Mouse (Mus musculus) CD4-positive, CD25-positive, alpha-beta regulatory T cell (primary cell): ENCODE results near the gene Spint4. TPM values are rescaled to one million over a fixed set of nuclear protein-coding genes. Genes with fewer than 3 reads are reported as not detected.

Experiments
- polyA plus RNA-seq: library from polyadenylated mRNA; unstranded; fragments of 100-300 nt; shearing (Covaris generic); gene quantifications from one replicate; pipeline ENCODE4 v1.2.1, GENCODE M21; 2017

Spint4 gene
- not detected for polyA plus RNA-seq

DNA sequence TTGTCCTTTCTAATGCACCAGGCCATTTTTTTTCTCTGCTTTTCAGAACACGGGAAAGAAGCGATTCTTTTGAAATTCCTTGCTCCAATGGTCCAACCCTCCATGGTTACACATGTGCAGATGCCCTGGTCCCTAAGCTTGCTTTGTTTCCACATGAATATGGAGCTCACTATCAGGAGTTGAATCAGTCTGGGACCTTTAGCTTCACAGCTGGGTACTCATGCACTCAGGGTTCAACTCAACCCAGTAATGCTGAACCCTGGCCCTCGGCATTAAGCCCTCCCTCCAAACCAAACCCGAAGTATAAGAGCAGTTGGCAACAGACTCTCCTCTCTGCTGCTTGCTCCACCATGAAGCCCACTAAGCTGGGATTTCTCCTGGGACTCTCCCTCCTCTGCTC lies at the start of gene Spint4:
Gene Spint4 (plus strand): TSS at position 301 of the 400 bp plus-strand sequence.

DNA sequence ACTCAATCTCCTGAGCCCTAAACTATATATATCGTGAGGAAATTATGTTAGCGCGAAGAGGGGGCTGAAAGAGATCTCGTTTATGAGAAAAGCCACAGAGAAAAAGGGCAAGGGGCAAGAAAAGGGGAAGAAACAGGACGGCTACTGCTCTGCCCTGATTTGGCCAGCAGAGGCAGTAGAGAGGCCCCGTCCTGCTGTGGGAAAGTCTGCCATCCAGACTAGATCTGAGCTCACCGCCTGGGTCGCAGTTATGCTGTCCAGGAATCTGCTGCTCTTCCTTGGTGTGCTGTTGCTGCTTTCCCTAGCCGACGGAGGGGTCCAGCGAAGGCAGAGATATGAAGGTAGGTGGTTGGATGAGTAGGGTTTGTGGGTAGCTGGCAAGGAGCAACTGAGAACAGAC lies 42.4 kb upstream of the Spint4 start, which contains the start of gene Wfdc10:
Gene Wfdc10 (plus strand): TSS at position 189 of the 400 bp plus-strand sequence.

GRCm38 (mm10) chr2:164656483-164656882 lies 41.8 kb upstream of the Spint4 start, which contains the start of gene Wfdc9:
TSS of gene Wfdc9 (minus strand) at chr2:164656583.

GRCm38 (mm10) chr2:164673987-164674386 lies 24.3 kb upstream of the Spint4 start, which contains the start of gene Wfdc11:
TSS of gene Wfdc11 (minus strand) at chr2:164674087.

DNA sequence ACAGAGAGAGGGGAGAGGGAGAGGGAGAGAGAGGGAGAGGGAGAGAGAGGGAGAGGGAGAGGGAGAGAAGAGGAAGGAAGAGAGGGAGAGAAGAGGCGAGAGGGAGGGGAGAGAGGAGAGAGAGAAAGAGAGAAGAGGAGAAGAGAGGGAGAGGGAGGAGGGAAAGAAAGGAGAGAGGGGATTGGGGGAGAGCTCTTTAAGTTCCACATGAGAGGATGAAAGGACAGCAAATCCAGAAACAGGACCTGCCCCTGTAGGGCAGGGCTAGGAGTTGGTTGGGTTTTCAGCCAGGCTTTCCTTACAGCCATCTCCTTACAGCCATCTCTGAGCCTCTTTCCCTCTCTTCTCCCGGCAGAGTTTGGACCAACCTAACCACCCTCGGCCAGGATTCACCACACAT lies 13.5 kb upstream of the Spint4 start, which contains the start of gene Wfdc13:
Gene Wfdc13 (plus strand): TSS at position 301 of the 400 bp plus-strand sequence.

DNA sequence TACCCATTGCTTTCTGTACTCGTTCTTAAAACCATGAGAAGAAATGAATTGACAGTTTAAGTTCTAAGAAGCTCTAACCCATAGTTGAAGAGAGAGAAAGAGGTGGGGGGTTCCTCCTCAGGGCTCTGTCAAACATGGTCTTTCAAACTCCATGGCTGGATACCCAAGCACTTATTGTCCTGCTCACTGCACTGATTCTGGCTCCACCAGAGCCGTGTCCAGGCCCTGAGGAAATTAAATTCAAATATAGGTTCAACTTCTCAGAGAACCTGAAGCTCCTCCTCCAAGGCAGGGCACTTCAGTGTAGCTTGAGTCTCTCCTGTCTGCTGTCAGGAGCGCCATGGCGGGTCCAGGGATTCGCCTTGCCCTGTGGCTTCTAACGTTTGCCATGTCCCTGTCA lies 16.7 kb downstream of the Spint4 start, which contains the start of gene Spint5:
Gene Spint5 (plus strand): TSS at position 301 of the 400 bp plus-strand sequence.

DNA sequence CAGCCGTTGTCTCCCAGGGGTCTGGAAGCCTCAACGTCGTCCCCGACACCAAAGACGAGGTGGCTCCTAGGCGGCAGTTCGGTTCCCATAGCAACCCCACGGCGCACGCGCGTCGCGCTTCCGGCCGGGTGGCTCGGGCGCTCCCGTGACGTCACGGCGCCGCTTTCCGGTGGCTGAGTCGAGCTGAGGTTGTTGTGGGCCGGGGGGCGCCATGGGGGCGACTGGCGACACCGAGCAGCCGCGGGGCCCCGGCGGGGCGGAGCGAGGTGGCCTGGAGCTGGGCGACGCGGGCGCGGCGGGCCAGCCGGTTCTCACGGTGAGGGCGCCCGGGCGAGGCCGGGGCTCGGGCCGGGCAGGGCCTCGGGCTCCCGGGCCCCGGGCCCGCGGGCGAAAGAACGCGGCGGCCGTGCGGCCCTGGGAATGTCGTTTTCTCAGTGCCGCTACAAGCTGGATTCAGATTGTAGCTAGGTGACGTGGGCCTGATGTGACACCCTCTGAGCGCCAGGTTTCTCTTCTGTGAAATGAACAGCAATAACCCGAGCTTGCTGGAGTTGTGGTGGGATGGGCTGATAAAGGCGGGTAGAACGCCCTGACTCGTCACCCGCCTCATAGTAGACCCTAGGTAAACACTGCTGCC lies 47.7 kb downstream of the Spint4 start, which contains the start of the genes Wfdc3 and Dnttip1:
Gene Wfdc3 (minus strand): TSS at position 89 of the 637 bp plus-strand sequence.
Gene Dnttip1 (plus strand): TSS at position 141 of the 637 bp plus-strand sequence.

Other genes with a start within 250 kb of the Spint4 start
- 97.5 TPM for gene Sys1, start 241.5 kb upstream of the Spint4 start, polyA plus RNA-seq
- gene Gm20458, start 237.5 kb upstream of the Spint4 start, polyA plus RNA-seq: 14.2 TPM
- gene Trp53tg5, start 224.8 kb upstream of the Spint4 start, polyA plus RNA-seq: 0.25 TPM
- 2.7 TPM for gene Dbndd2, start 212.4 kb upstream of the Spint4 start, polyA plus RNA-seq
- gene Pigt, start 201.0 kb upstream of the Spint4 start, polyA plus RNA-seq: 34.1 TPM
- gene Wfdc2, start 136.1 kb upstream of the Spint4 start, polyA plus RNA-seq: 6.7 TPM
- gene Spint3, start 125.0 kb upstream of the Spint4 start, polyA plus RNA-seq: not detected
- not detected for gene Wfdc6a, start 113.1 kb upstream of the Spint4 start, polyA plus RNA-seq
- gene Eppin, start 104.9 kb upstream of the Spint4 start, polyA plus RNA-seq: not detected
- gene Wfdc6b, start 85.0 kb upstream of the Spint4 start, polyA plus RNA-seq: not detected
- gene Wfdc8, start 84.9 kb upstream of the Spint4 start, polyA plus RNA-seq: not detected
- not detected for gene Wfdc16, start 59.7 kb upstream of the Spint4 start, polyA plus RNA-seq
- not detected for gene Wfdc10, start 42.5 kb upstream of the Spint4 start, polyA plus RNA-seq
- gene Wfdc9, start 41.9 kb upstream of the Spint4 start, polyA plus RNA-seq: not detected
- gene Wfdc11, start 24.4 kb upstream of the Spint4 start, polyA plus RNA-seq: not detected
- not detected for gene Wfdc13, start 13.4 kb upstream of the Spint4 start, polyA plus RNA-seq
- not detected for gene Spint5, start 16.8 kb downstream of the Spint4 start, polyA plus RNA-seq
- gene Wfdc3, start 47.4 kb downstream of the Spint4 start, polyA plus RNA-seq: 0.11 TPM
- 67.0 TPM for gene Dnttip1, start 47.5 kb downstream of the Spint4 start, polyA plus RNA-seq
- 4.3 TPM for gene Ube2c, start 71.4 kb downstream of the Spint4 start, polyA plus RNA-seq
- not detected for gene Tnnc2, start 81.5 kb downstream of the Spint4 start, polyA plus RNA-seq
- 5.7 TPM for gene Snx21, start 87.3 kb downstream of the Spint4 start, polyA plus RNA-seq
- 39.1 TPM for gene Acot8, start 106.4 kb downstream of the Spint4 start, polyA plus RNA-seq
- gene Zswim3, start 106.6 kb downstream of the Spint4 start, polyA plus RNA-seq: 6.1 TPM
- gene Zswim1, start 124.2 kb downstream of the Spint4 start, polyA plus RNA-seq: 21.3 TPM
- gene Spata25, start 130.0 kb downstream of the Spint4 start, polyA plus RNA-seq: not detected
- gene Ctsa, start 134.4 kb downstream of the Spint4 start, polyA plus RNA-seq: 167 TPM
- 1.8 TPM for gene Neurl2, start 135.0 kb downstream of the Spint4 start, polyA plus RNA-seq
- gene Pltp, start 159.2 kb downstream of the Spint4 start, polyA plus RNA-seq: 0.26 TPM
- gene Pcif1, start 180.8 kb downstream of the Spint4 start, polyA plus RNA-seq: 130 TPM
- 43.9 TPM for gene Zfp335, start 213.3 kb downstream of the Spint4 start, polyA plus RNA-seq
- 5.9 TPM for gene Mmp9, start 242.3 kb downstream of the Spint4 start, polyA plus RNA-seq